Mouse (Mus musculus) myocyte (in vitro differentiated cells): ENCODE measurements around the gene Hspb8. TPM values are rescaled to one million over a fixed set of nuclear protein-coding genes. Genes with fewer than 3 reads are reported as not detected.

ENCODE experiments used
- H3K27me3 ChIP-seq: one replicate; pipeline ENCODE4 v1.6.1; 2011; ENCODE audit not compliant: control insufficient read depth, insufficient read depth, insufficient read length
- H3K36me3 ChIP-seq: one replicate; pipeline ENCODE4 v1.6.1; 2011; ENCODE audit not compliant: control insufficient read depth, insufficient read depth
- H3K4me2 ChIP-seq: one replicate; pipeline ENCODE4 v1.6.1; 2011; ENCODE audit warnings: low read depth, control low read depth
- H3K4me3 ChIP-seq: one replicate; pipeline ENCODE4 v1.5.1; 2011; ENCODE audit warnings: mild to moderate bottlenecking, control low read depth, moderate library complexity
- H3K79me2 ChIP-seq: one replicate; pipeline ENCODE4 v1.6.1; 2011; ENCODE audit not compliant: control insufficient read depth, insufficient read depth
- H3ac ChIP-seq: one replicate; pipeline ENCODE4 v1.6.1; 2011; ENCODE audit not compliant: control insufficient read depth, insufficient read length
- CEBPB ChIP-seq: IDR thresholded peaks from 2 replicates; pipeline ENCODE4 v1.6.1; 2011; ENCODE audit warnings: mild to moderate bottlenecking, moderate library complexity; ENCODE audit not compliant: poor library complexity, insufficient read depth, severe bottlenecking
- E2F4 ChIP-seq: IDR thresholded peaks from one replicate; pipeline ENCODE4 v1.6.1; 2011; ENCODE audit warnings: mild to moderate bottlenecking, control low read depth, moderate library complexity; ENCODE audit not compliant: insufficient read depth
- MAX ChIP-seq: IDR thresholded peaks from one replicate; pipeline ENCODE4 v1.6.1; 2011; ENCODE audit warnings: low read depth, mild to moderate bottlenecking, control low read depth
- MYOD1 ChIP-seq, 3 experiments: IDR thresholded peaks; one replicate each; pipeline ENCODE4 v1.6.1; 2011; ENCODE audit warnings: control low read depth in 2 of 3, low read depth in 2 of 3, mild to moderate bottlenecking in 2 of 3, moderate library complexity in 1 of 3; ENCODE audit not compliant: insufficient read length in 2 of 3, control insufficient read depth in 1 of 3
- MYOG ChIP-seq, 3 experiments: IDR thresholded peaks; one replicate each; pipeline ENCODE4 v1.6.1; 2011; ENCODE audit warnings: control low read depth in 2 of 3, low read depth in 2 of 3, mild to moderate bottlenecking in 2 of 3; ENCODE audit not compliant: insufficient read length in 2 of 3, control insufficient read depth in 1 of 3, insufficient read depth in 1 of 3
- POLR2A ChIP-seq: IDR thresholded peaks from one replicate; pipeline ENCODE4 v1.6.1; 2011; ENCODE audit warnings: low read depth, mild to moderate bottlenecking, control low read depth, moderate library complexity; ENCODE audit not compliant: insufficient read length
- POLR2AphosphoS2 ChIP-seq: IDR thresholded peaks from one replicate; pipeline ENCODE4 v1.6.1; 2011; ENCODE audit warnings: low read depth, control low read depth; ENCODE audit not compliant: insufficient read length
- REST ChIP-seq: IDR thresholded peaks from one replicate; pipeline ENCODE4 v1.6.1; 2011; ENCODE audit warnings: mild to moderate bottlenecking, control low read depth, moderate library complexity; ENCODE audit not compliant: insufficient read depth, insufficient read length
- SRF ChIP-seq: IDR thresholded peaks from one replicate; pipeline ENCODE4 v1.6.1; 2011; ENCODE audit warnings: low read depth; ENCODE audit not compliant: control insufficient read depth, insufficient read length
- TCF12 ChIP-seq: IDR thresholded peaks from one replicate; pipeline ENCODE4 v1.6.1; 2011; ENCODE audit warnings: mild to moderate bottlenecking, control low read depth; ENCODE audit not compliant: poor library complexity, insufficient read depth, severe bottlenecking
- TCF3 ChIP-seq: IDR thresholded peaks from one replicate; pipeline ENCODE4 v1.6.1; 2011; ENCODE audit warnings: low read depth, control low read depth; ENCODE audit not compliant: insufficient read length
- USF1 ChIP-seq: IDR thresholded peaks from one replicate; pipeline ENCODE4 v1.6.1; 2011; ENCODE audit warnings: low read depth, mild to moderate bottlenecking, control low read depth, moderate library complexity
- polyA plus RNA-seq: library from polyadenylated mRNA; unstranded; fragments of >200 nt; fragmentation: generic; extraction: Trizol; gene quantifications from one replicate; pipeline ENCODE4 v1.2.1, GENCODE M21; 2012; ENCODE audit warnings: missing spikeins

Gene Hspb8
- polyA plus RNA-seq, 1 experiment = 138 TPM

- H3K79me2 ChIP-seq = no peaks in the 10 kb centered on the region
- TF ChIP-seq POLR2A = no peak
- no peak for TF ChIP-seq E2F4
- no peak for TF ChIP-seq SRF
- no peak for TF ChIP-seq MYOD1 (IDR thresholded peaks at IDR 0.05; ENCODE audit: control insufficient read depth in 1 of 3, insufficient read length in 2 of 3, low read depth in 2 of 3)
- no peak for TF ChIP-seq TCF3
- no peak for TF ChIP-seq POLR2AphosphoS2
- TF ChIP-seq USF1 = no peak
- TF ChIP-seq CEBPB = no peak
- no peak for TF ChIP-seq MAX
- no peak for TF ChIP-seq TCF12
- TF ChIP-seq MYOG (IDR thresholded peaks at IDR 0.05; ENCODE audit: control insufficient read depth in 1 of 3, insufficient read depth in 1 of 3, insufficient read length in 2 of 3, low read depth in 2 of 3) = no peak
- no peak for TF ChIP-seq REST
- no peak overlapping the region for H3K4me2 ChIP-seq
- H3ac ChIP-seq = no peak overlapping the region
- H3K4me3 ChIP-seq = no peak overlapping the region
- H3K27me3 ChIP-seq = no peaks in the 10 kb centered on the region
- no peaks in the 10 kb centered on the region for H3K36me3 ChIP-seq
These were observed 23.9 kb upstream of the Hspb8 start for GRCm38 (mm10) chr5:116446552-116446951.

- no peak overlapping the region for H3K4me3 ChIP-seq
- no peaks in the 10 kb centered on the region for H3K36me3 ChIP-seq
- H3ac ChIP-seq = no peak overlapping the region
- H3K4me2 ChIP-seq = no peak overlapping the region
- no peak for TF ChIP-seq USF1
- no peak for TF ChIP-seq TCF12
- TF ChIP-seq E2F4 = no peak
- TF ChIP-seq POLR2AphosphoS2 = no peak
- no peak for TF ChIP-seq REST
- TF ChIP-seq CEBPB = no peak
- no peak for TF ChIP-seq POLR2A
- no peak for TF ChIP-seq MYOD1 (IDR thresholded peaks at IDR 0.05; ENCODE audit: control insufficient read depth in 1 of 3, insufficient read length in 2 of 3, low read depth in 2 of 3)
- TF ChIP-seq MAX = no peak
- no peak for TF ChIP-seq MYOG (IDR thresholded peaks at IDR 0.05; ENCODE audit: control insufficient read depth in 1 of 3, insufficient read depth in 1 of 3, insufficient read length in 2 of 3, low read depth in 2 of 3)
- no peak for TF ChIP-seq TCF3
- no peak for TF ChIP-seq SRF
- no peaks in the 10 kb centered on the region for H3K27me3 ChIP-seq
- H3K79me2 ChIP-seq = no peaks in the 10 kb centered on the region
These were observed 23.1 kb upstream of the Hspb8 start for GRCm38 (mm10) chr5:116445634-116446367.

- no peak for TF ChIP-seq REST
- no peak for TF ChIP-seq SRF
- no peak for TF ChIP-seq MYOD1 (IDR thresholded peaks at IDR 0.05; ENCODE audit: control insufficient read depth in 1 of 3, insufficient read length in 2 of 3, low read depth in 2 of 3)
- no peak for TF ChIP-seq CEBPB
- no peak for TF ChIP-seq E2F4
- no peak for TF ChIP-seq TCF3
- no peak for TF ChIP-seq TCF12
- TF ChIP-seq MAX = no peak
- TF ChIP-seq POLR2A = no peak
- no peak for TF ChIP-seq POLR2AphosphoS2
- no peak for TF ChIP-seq MYOG (IDR thresholded peaks at IDR 0.05; ENCODE audit: control insufficient read depth in 1 of 3, insufficient read depth in 1 of 3, insufficient read length in 2 of 3, low read depth in 2 of 3)
- no peak for TF ChIP-seq USF1
- Histone ChIP-seq H3K27me3 (no peaks in the 10 kb centered on the region), H3K36me3 (no peaks in the 10 kb centered on the region), H3K4me3 (no peak overlapping the region), H3K4me2 (no peak overlapping the region), H3ac (no peak overlapping the region), H3K79me2 (no peaks in the 10 kb centered on the region)
These were observed 21.9 kb upstream of the Hspb8 start for GRCm38 (mm10) chr5:116444517-116444916.

- no peaks in the 10 kb centered on the region for H3K79me2 ChIP-seq
- no peak overlapping the region for H3K4me3 ChIP-seq
- no peak overlapping the region for H3ac ChIP-seq
- no peaks in the 10 kb centered on the region for H3K36me3 ChIP-seq
- H3K27me3 ChIP-seq = no peaks in the 10 kb centered on the region
- TF ChIP-seq MYOG (IDR thresholded peaks at IDR 0.05; ENCODE audit: control insufficient read depth in 1 of 3, insufficient read depth in 1 of 3, insufficient read length in 2 of 3, low read depth in 2 of 3) (peak in 2 of 3 experiments; percentile 77 to 93), CEBPB (no peak), TCF12 (peak; percentile 5), MYOD1 (IDR thresholded peaks at IDR 0.05; ENCODE audit: control insufficient read depth in 1 of 3, insufficient read length in 2 of 3, low read depth in 2 of 3) (peak in 2 of 3 experiments; percentile 60 to 93), POLR2AphosphoS2 (no peak), REST (peak; percentile 38)
- peak overlapping the region; percentile 30 for H3K4me2 ChIP-seq
These were observed 20.8 kb upstream of the Hspb8 start for GRCm38 (mm10) chr5:116443459-116443940.
